Mouse (Mus musculus) brain, adult 2 months (tissue): Measurements from ENCODE around the gene Tmx2.
"Not testable (repeated sequence)": the region's sequence is repeated elsewhere in the genome, so short reads cannot be mapped to it uniquely, and the experiment has no call there.

ENCODE experiments used
- DNase-seq: peaks from one replicate; pipeline ENCODE4 v3.0.0; 2011; ENCODE audit warnings: low read depth, low spot score

The Tmx2 gene

DNA sequence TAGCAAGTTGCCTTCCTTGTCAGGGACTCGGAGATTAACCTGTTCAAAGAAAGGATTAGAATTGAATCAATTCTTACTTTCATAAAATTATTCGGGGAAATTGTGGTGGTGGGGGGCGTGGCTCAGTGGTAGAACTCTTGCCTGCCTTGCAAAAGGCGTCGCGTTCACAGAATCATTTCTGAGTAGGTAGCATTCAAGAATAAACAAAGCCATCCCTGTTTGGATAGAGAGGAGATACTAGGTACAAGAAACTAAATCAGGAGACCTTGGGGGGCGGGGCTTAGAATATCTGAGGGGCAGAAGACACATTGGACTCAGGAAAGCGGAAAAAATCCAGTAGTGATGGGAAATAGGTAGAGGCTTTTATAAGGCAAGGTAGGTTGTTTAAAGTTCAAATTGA lies at the start of gene Tmx2:
Tmx2 (minus strand) TSS at position 125 of the 400 bp plus-strand sequence.
- no peak for DNase-seq

DNA sequence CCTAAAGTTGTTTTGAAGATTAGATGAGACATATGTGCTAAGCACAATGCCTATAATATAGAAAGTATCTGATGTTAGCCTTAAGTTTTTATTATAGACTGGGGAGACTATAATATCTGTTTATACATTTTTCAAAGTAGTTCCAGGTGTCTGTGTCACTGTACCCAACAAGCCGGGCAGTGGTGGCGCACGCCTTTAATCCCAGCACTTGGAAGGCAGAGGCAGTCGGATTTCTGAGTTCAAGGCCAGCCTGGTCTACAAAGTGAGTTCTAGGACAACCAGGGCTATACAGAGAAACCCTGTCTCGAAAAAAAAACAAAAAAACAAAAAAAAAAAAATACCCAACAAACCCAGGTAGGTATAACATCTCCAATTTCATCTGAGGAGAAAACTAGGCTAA lies 49.3 kb upstream of the Tmx2 start:
- not testable (repeated sequence) for DNase-seq

DNA sequence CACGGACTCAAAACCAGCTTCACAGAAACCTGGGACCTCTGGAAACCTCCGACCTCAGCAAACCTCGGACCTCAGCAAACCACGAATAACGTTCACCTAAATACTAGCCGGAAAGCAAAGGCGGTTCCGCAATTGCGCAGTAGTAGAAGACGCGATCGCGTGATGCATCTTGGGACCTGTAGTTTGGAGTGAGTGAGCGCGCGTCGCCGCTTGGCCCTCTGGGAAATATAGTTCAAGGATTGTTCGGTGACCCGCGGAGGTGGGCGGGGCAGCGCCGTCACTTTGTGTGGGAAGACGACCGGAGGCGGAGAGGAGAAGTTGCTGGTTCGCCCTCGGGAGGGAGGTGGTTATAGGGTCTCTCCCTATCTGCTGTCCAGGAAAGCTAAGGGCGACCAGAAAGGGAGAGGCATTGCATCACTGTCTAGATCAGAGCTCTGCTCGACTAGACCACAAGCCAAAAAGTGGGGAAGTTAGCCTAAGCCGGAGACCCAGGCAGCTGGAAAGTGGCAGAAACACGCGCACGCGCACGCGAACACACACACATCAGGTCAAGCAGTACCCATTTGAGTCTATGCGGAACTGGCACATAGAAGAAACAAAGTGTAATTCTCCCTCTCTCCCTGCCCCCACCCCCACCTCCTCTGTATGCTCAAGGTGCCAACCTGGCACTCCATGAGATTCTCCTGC lies 48.4 kb upstream of the Tmx2 start, which contains the start of gene Clp1:
Clp1 (minus strand) TSS at position 179 of the 687 bp plus-strand sequence.
- DNase-seq = peak; percentile 98

DNA sequence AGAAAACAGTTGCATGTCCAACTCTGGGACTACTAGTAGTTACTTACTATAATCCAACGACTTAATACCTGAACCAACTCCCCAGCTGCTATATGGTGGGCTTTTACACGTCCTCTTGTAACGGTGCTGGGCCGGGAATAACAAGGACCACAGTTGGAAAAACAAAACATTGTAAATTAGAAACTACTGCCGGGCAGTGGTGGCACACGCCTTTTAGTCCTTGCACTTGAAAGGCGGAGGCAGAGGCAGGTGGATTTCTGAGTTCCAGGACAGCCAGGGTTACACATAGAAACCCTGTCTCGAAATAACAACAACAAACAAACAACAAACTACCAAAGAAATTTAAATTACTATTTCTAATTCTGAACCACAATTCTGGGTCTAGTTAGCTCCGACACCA lies 47.8 kb upstream of the Tmx2 start:
- no peak for DNase-seq

DNA sequence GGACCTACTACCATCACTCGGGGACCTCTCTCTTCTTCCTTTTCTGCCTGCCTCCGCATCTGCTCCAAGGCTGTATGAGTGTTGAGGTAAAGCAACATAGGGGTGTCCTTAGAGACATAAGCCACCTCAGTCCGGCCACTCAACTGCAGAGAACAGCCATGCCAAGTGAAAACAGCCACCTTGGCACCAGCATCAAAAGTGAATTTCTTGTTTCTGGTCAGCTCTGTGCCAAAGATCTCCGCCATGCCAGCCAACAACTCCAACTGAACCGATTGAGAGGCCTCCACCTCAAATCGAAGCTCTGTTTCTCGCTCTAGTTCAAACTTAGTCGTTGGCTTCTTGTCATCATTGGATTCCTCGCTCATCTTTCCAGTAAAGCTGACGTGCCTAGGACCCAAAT lies 46.8 kb upstream of the Tmx2 start:
- DNase-seq = no peak

DNA sequence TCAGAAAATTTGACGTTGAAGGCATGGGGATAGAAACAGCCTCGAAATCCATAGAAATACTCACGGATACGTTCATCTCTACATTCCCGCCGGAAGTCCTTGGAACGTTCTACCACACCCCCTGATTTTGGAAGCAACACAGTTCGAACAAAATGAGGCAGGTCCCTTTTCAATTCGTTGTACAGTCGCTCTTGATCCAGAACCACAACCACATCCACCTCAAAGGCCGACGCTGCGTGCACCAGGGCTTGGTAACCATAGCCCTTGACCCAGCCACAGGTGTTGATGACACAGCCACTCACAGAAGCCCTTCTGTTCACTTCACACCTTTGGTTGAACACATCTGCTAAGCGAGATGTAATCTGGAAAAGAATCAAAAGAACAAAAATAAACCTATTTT lies 44.9 kb upstream of the Tmx2 start:
- no peak for DNase-seq

DNA sequence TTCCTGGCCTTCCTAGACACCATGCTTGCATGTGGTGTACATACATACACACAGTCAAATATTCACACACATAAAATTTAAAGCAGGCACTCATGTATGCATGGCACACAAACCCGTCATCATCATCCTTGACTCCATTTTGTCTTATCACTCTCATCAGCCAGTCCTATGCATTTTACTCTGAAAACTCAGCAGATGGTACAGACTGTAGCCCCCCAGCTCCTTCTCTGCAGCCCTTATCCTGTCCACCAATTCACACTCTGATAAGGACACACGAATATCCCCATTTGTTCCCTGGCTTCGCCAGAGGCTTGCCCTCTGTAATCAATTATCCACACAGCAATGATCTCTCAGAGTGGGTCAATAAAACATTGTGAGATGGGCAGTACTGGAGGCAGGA lies 42.2 kb upstream of the Tmx2 start:
- no peak for DNase-seq

DNA sequence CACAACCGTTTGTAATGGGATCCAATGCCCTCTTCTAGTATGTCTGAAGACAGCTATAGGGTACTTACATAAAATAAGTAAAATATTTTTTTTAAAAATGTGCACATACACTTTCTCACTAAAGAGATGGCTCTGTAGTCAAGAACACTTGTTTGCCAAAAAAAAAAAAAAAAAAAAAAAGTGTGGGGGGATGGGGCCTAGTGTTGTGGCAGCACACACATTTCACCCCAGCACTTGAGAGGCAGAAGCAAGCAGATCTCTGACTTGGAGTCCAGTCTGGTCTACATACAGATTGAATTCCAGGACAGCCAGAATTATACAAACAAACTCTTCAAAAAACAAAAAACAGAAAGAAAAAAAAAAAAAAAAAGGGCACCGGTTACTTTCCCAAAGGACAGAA lies 41.8 kb upstream of the Tmx2 start:
- no peak for DNase-seq

DNA sequence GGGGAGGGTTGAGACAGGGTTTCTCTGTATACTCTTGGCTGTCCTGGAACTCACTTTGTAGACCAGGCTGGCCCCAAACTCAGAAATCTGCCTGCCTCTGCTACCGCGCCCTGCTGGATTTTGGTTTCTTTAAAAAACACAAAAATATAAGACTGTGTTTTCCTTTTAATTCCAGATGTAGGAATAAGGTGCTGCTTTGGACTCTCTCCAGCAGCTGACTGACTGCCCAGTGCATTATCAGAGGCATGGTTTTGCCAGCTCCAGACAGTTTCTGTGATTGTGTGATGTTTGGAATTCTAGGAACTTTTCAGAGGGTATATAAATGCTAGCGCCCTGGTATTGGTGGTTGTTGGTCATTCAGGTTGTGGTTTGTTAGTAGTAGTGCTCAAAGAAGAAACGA lies 38.4 kb upstream of the Tmx2 start:
- no peak for DNase-seq

DNA sequence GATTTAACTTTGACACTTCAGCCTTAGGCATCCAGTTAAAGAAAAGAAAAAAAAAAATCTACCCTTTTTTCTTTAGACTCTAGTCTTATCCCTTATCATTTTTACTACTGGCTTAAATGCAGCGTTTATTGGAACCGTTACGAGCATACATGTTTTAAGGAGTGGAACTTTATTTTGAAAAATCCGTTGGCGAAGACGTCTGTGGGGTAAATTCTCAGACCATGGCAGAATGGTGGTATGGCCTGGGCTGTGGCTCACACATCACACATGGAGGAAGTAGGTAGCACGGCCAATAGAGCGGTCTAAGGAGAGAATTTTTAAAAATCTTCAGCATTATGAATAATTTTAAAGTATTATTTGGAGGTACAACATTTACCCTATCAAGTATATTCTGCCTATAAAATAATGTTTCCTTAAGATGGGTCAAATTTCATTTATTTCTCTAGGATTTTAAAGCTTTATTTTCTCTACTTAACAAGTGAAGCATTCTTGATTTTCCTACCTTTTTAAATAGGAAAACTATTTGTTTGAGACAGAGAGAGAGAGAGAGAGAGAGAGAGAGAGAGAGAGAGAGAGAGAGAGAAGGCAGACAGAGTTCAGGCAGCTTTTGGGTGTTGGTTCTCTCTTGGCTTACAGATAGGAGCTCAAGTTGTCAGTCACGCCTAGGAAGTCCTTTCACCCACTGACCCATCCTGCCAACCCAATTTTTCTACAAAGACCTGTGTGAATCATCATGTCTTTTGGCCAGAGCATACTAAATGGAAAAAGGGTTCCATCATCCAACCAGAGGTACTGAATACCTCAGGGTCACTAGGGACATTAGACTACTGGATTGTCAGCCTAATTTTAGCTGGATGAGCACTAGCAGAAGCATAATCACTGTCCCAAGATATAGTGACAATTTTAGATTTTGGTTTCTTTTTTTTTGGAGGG lies 37.7 kb upstream of the Tmx2 start:
- no peak for DNase-seq

DNA sequence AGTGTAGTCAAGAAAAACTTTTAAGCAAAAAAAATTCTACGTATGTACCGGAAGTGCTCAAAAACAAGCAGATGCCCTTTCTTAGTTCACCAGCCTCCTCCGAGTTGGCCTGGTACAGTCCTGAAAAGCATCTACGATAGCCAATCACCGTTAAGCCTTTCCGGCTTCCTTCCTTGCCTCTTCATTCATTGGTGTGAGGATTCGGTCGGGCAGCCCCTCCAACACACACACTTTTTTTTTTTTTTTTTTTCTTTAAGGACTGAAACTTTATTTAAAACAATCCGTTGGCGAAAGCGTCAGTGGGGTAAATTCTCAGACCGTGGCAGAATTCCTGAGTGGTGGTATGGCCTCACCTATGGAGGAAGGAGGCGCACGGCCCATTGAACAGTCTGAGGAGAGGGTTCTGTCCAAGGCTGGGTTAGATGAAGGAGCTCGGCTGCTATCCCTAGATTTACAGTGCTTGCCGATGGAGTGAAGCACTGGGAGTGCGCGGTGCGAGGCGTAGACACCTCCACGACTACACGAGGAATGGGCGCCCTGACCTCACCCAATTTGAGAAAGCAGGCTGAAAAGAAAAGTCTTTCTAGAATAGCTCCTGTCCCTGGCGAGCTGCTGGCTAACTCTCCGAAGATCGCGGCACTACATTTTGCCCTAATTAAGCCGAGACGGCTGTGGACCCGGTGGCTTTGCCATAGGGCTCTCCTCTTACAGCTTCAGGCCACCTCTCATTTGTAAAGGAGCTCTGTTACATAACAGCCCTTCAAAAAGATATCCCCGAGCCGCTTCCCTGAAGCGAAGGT lies 36.8 kb upstream of the Tmx2 start:
- peak; percentile 100 for DNase-seq

DNA sequence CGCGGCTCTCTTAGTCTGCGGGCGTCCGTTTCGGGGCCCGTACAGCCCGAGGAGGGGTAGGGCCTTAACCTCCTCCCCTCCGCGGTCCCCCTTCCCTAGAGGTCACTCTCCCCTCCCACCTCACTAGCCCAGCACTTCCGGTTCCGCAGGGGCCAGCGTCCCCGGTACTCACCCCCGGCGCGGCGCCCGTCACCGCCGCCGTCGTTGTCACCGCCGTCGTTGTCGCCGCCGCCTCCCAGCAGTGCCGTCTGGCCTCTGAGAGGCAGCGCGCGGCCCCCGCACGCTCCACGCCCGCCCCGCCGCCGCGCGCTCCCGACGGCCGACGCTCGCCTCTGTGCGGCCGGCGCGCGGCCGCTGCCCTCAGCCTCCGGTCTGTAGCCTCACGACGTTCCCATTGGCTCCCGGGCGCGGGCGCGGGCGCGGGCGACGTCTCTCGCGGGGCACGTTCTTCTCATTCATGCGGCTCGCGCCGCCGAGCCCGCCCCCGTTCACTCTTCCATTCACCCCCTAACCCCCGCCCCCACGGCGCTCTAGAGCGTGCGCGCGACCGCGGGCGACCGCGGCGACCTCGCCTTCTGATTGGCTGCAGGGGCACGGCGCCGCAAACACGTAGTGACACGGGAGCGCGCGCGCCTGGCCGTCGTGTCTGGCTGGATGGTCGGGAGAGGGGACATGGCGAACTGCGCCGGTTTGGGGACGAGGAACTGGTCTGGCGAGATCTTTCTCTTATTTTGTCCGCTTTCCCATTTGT lies 36.0 kb upstream of the Tmx2 start, which contains the start of gene Zdhhc5:
Zdhhc5 (minus strand) TSS at position 370 of the 751 bp plus-strand sequence.
- peak; percentile 99 for DNase-seq

DNA sequence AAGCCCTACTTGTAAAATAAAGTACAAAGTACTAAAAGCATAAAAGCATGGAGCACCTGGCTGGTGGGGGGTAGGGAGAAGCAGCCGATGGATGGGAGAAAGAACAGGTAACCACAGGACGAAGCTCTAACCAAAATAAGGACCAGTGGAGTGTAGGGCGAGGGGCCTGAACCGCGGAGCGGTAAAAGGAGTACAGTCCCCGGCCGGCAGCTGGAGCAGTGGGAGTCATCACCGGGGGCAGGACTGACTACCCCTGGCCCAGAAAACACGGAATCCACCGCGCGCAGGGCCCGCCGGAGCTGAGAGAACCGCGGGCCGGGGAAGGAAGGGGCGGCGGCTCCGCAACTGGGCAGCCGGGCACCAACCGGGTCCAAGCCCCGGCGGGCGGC lies 35.5 kb upstream of the Tmx2 start:
- DNase-seq = no peak

DNA sequence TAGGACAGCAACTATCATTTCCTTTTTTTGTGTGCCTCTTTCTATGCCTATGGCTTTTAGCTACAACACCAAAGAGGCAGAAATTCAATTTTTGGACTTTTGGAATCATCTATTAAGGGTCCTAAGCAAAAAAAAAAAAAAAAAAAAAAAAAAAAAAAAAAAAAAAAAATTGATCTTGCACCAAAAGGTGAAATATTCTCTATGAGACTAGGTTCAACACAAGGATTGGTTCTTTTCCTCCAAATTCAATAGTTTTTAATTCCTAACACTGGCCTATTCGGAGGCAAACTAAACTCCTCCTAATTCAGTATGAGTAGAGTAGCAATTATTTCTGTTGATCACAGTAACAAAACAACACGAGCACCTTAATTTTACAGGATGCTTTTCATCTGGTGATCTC lies 33.0 kb upstream of the Tmx2 start:
- no peak for DNase-seq

DNA sequence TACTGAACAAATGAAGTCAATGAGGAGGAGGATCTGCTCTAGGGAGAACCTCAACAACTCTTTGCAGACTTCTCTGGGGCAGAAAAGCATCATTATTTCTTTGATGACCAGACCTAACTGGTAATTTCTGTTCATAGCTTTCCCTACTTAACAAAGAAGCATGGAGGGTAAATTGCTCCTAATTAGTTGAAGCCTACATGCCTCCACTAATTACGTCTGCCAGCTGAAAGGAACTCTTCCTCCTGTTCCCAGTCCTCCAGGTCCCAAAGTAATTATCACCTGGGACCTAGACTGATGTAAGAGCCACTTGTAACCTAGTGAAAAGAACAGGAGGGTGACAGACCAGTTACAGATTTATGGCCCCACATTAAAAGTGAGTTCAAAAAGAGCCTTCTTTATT lies 28.6 kb upstream of the Tmx2 start:
- peak; percentile 16 for DNase-seq

DNA sequence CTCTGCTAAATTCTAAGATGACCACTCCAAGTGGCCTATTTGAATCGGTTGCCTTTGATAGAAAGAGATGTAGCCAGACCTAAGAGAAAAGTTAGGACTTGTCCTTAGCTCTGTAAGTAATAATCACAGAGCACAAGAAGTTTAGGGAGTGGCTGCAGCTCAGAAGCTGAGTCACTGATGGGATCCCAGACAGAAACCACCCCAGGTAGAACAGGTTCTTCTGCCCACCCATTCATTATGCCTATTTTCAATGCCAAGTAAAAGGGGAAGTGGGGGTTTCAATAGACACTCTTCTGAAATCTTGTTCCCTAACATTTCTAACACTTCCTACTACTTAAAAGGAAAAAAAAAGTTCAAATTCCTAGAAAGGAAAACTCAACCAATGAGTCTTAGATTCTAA lies 26.4 kb upstream of the Tmx2 start:
- no peak for DNase-seq

DNA sequence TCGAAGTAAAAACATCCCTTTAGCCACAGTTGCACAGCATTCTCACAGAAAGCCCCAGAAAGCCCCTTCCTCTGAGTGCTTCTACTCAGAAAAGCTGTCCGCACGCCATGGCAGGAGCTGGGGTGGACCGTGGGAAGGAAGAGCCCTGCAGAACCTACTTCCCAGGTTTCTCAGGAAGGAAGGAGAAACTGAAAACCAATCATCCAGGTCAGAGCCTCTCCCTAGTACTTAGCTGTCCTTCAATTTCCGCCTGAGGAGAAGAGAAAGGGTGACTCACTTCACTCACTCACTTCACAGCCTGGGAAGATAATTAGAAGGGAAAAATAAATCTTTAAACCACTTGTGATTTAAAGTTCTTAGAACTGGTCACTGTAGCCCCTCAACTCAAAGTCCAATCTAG lies 25.4 kb upstream of the Tmx2 start:
- DNase-seq = no peak

DNA sequence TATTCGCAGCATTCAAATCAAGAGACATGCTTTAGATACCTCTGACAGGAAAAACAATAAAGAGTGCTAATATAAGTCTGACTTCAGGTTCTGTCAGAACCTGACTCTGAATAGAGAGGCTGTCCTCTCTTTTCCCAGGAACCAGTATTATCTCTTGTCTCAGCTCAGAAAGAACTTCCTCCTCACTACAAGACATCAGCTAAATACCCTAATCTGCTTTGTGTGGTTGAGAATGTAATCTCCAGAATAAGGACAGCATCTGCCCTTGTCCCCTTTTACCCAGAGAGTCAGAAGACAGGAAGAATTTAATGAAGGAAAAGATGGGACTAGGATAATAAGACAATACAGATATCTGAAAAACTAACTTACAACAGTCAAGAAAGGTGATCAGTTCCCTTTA lies 24.6 kb upstream of the Tmx2 start:
- DNase-seq = no peak

DNA sequence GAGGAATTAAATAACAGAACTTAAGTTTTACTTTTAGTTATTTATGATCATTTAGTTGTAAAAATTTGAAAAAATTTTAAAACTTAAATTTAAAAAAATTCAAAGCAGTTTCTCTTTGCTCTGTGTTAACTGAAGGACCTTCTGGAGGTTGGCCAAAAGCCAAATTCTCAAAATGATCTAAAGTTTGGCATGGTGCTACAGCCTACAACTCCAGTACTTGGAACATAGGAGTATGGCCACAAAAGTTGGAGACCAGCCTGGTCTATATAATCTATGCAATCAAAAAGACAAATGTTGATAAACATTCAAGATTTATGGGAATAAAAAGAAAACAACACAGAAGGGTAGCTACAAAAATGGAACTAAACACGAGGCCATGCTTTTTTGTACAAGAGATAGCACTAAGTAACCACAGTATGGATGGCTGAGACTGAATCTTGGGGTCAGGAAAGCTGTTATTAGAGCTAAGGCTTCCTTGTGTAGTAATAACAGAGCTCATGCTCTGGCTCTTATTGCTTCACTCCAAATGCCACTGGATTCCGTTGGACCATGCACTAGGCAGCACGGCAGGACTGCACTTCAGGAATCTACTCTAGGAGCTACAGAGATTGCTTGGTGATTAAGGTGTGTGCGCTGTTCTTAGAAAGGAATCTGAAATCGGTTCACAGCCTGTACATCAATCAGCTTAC lies 16.2 kb upstream of the Tmx2 start:
- DNase-seq = no peak

DNA sequence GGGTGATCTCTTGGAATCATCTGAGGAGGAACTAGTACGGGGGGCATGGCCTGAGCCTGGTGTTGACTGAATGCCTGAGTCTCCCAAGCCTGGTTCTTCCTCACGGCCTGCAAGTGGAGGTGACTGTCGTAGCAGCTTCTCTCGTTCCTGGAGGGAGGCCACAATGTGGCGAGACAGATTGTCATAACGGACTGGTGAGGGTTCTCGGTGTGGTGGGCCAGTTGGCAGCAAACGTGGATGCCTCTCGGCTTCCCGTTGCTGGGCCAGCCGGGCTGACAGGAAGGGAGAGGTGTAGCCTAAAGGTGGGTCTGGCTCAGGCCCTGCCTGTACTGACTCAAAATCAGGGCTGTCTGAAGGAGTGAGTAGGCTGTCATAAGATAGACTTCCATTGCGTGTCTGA lies 11.1 kb upstream of the Tmx2 start:
- peak; percentile 47 for DNase-seq
